Mouse (Mus musculus) leukemia stem cell, adult 10-12 weeks (primary cell): ENCODE results near the gene C1qb. TPM values are rescaled to one million over a fixed set of nuclear protein-coding genes. Genes with fewer than 3 reads are reported as not detected.

Source experiments
- polyA plus RNA-seq: library from polyadenylated mRNA; stranded (reverse); fragments of >175 nt; gene quantifications from 2 replicates; pipeline ENCODE4 v1.2.3, GENCODE M21; 2012; ENCODE audit warnings: low replicate concordance

The C1qb gene
- 220 and 304 TPM in 2 replicates for polyA plus RNA-seq

DNA sequence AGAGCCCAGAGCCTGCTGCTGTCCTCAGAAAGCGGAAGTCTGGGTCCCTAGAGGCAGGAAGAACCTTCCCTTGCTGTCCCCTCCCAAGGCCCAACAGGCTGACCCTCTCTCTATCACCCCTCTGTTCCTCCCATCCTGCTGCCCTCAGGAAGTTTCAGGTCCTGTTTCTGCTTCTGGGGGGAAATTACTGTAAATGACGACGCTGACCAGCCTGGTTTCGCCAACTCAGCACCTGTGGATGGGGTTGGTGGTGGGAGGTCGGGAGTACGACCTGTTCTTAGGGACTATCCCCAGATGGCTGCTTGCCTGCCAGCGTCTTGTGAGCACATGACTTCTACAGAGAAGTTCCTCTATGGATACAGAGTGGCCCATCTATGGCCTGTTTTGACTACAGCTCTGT lies at the start of gene C1qb:
TSS of gene C1qb (minus strand) at position 87 of the 400 bp plus-strand sequence.

GRCm38 (mm10) chr4:136898637-136899036 lies 12.7 kb upstream of the C1qb start, which contains the start of gene C1qa:
Gene C1qa, minus strand, starts transcription at chr4:136898803.

GRCm38 (mm10) chr4:136892811-136893210 lies 6.8 kb upstream of the C1qb start, which contains the start of gene C1qc:
Gene C1qc, minus strand, starts transcription at chr4:136893065.

DNA sequence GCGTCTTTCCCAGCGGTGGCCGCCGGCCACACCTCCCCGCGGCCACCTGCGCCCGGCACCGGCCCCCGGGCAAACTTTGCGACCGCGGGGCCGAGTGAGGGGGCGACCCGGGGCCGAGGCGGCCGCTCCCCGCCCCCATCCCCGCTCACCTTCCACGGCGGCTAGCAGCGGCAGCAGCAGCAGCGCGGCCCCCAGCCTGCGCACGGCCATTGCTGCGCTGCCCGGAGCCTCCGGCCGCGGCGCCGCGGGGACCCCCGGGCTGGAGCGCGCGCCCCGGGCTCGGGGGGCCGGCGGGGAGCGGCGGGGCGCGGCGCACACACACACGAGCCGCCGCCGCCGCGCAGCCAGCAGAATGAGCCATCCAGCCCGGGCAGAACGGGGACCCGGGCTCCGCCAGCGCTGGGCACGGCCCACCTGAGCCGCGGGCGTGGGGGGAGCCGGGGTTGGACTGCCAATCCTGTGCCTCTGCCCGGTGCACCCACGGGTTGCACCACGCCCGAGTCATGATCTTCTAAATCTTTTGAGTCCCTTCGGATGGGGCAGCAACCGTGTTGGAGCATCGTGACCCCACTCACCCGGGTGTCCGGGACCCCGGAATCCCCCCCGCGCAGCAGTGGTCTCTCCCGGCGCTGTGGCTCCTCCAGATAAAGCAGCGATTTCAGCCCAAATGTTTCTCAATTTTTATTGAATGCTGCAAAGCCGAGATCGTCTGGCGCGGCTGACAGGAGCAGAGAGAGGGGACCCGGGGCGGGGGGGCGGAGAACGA lies 50.2 kb downstream of the C1qb start, which contains the start of gene Ephb2:
TSS of gene Ephb2 (minus strand) at position 368 of the 766 bp plus-strand sequence.

Other genes with a start within 250 kb of the C1qb start
- 0.03 and 0.39 TPM in 2 replicates for gene Ephb2, start 50.2 kb downstream of the C1qb start, polyA plus RNA-seq
- gene C1qc, start 6.9 kb upstream of the C1qb start, polyA plus RNA-seq: 381 and 662 TPM in 2 replicates
- gene C1qa, start 12.6 kb upstream of the C1qb start, polyA plus RNA-seq: 246 and 291 TPM in 2 replicates
- 0.63 and 0.67 TPM in 2 replicates for gene Epha8, start 70.6 kb upstream of the C1qb start, polyA plus RNA-seq
- gene Zbtb40, start 162.6 kb upstream of the C1qb start, polyA plus RNA-seq: 6.6 and 19.0 TPM in 2 replicates